Mouse (Mus musculus): ENCODE measurements around the gene Jazf1.

DNA sequence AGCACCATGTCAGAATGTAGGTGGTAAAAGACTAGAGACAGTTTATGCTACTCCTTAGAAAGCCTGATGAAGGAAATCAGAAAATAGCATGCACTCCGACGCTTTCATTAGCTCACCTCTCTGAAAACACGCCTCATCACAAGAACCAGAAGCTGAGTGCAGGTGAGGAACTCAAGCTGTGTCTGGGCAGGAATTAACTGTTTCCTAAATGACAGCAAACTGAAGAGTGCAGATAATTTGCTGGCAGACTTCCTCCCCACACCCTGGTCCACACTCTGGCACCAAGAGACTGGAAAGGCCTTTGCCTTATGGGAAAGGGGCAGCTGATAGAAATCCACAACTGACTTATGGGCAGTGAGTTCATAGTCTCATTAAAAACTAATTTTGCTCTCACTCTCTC lies 175.5 kb downstream of the Jazf1 start:
- no peak for TF ChIP-seq POLR2A (IDR thresholded peaks at IDR 0.05; ENCODE audit: extremely low read depth, insufficient read depth, low read length)
- TF ChIP-seq CTCF (IDR thresholded peaks at IDR 0.05; ENCODE audit: low read depth, low read length), result no peak
